Mouse (Mus musculus) heart, embryonic 16.5 days (tissue): ENCODE measurements around the gene Atp6v1a. TPM values are rescaled to one million over a fixed set of nuclear protein-coding genes. Genes with fewer than 3 reads are reported as not detected.

Source experiments
- ATAC-seq: fragments of 200-750 bp; cut with Nextera tagmentation; replicated peaks from 2 replicates; pipeline ENCODE4 v1.8.0; 2017; ENCODE audit warnings: moderate number of reproducible peaks; ENCODE audit not compliant: insufficient read depth, low FRiP score; ENCODE audit errors: extremely low read depth
- H3K27ac ChIP-seq: fragments of 300-500 bp; sonication (generic); 2 replicates; pipeline ENCODE4 v1.5.1; 2014; ENCODE audit warnings: mild to moderate bottlenecking, low read length, control low read depth, moderate library complexity
- H3K27me3 ChIP-seq: fragments of 300-500 bp; sonication (generic); 2 replicates; pipeline ENCODE4 v1.6.1; 2014; ENCODE audit warnings: low read length, mixed read lengths; ENCODE audit not compliant: control insufficient read depth, insufficient read depth
- H3K36me3 ChIP-seq: fragments of 300-500 bp; sonication (generic); 2 replicates; pipeline ENCODE4 v1.6.1; 2014; ENCODE audit not compliant: control insufficient read depth, insufficient read depth
- H3K4me1 ChIP-seq: fragments of 300-500 bp; sonication (generic); 2 replicates; pipeline ENCODE4 v1.6.1; 2014; ENCODE audit warnings: low read length, mixed read lengths; ENCODE audit not compliant: control insufficient read depth, insufficient read depth
- H3K4me2 ChIP-seq: fragments of 300-500 bp; sonication (generic); 2 replicates; pipeline ENCODE4 v1.6.1; 2014; ENCODE audit warnings: low read depth, mild to moderate bottlenecking, control low read depth, low read length
- H3K4me3 ChIP-seq: fragments of 300-500 bp; sonication (generic); 2 replicates; pipeline ENCODE4 v1.5.1; 2014; ENCODE audit warnings: mild to moderate bottlenecking, control low read depth, low read length
- H3K9ac ChIP-seq: fragments of 300-500 bp; sonication (generic); 2 replicates; pipeline ENCODE4 v1.6.1; 2014; ENCODE audit warnings: low read length, control low read depth
- H3K9me3 ChIP-seq: fragments of 300-500 bp; sonication (generic); replicated peaks from 2 replicates; pipeline ENCODE4 v1.6.1; 2016; ENCODE audit warnings: low read length; ENCODE audit not compliant: control insufficient read depth
- WGBS: fragments of 180-500 bp; shearing (Covaris S2); extraction: QIAGEN DNeasy Blood & Tissue Kit; methylation state at CpG from one replicate; pipeline ENCODE4 v1.1.7; 2014; 5-methylcytosine and 5-hydroxymethylcytosine counted together
- polyA plus RNA-seq: library from polyadenylated mRNA; unstranded; fragments of >200 nt; fragmentation: Nextera tagmentation; extraction: Ambion mirVana; gene quantifications from 2 replicates; pipeline ENCODE4 v1.2.1, GENCODE M21; 2015

The Atp6v1a gene
- polyA plus RNA-seq, 1 experiment from 2014 or later = 36.9 TPM

DNA sequence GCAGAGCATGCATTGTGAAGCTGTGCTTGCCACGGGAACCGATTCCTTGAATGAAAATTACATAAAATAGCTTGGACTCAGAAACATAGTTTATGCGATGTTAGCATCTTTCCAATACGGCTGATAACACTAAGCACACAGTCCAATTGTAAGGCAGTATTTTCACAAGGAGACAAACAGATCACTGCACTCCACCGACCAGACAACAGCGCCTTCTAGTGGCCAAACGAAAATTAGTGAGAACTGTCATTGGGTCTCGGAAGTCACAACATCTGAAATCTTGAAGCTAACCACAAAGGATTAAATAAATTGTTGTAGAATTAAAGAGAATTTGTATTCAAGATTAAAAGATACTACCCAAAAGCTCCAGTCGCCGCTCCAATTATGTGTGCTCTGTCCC, 80.8 kb downstream of the Atp6v1a start:
- no peak overlapping the region; the same call in 1 of the 2 replicates for H3K27ac ChIP-seq
- H3K9ac ChIP-seq = no peak overlapping the region
- H3K36me3 ChIP-seq = no peaks in the 10 kb centered on the region
- no peak for ATAC-seq
- H3K4me2 ChIP-seq = no peak overlapping the region
- H3K4me1 ChIP-seq = no peaks in the 10 kb centered on the region
- H3K4me3 ChIP-seq = no peak overlapping the region
- 19% methylated on average over 10 of the region's 10 CpGs for WGBS
- H3K9me3 ChIP-seq = no peaks in the 10 kb centered on the region
- H3K27me3 ChIP-seq = no peaks in the 10 kb centered on the region

GRCm38 (mm10) chr16:44055766-44056165, 83.7 kb downstream of the Atp6v1a start:
- no peak overlapping the region for H3K27ac ChIP-seq
- H3K4me2 ChIP-seq = no peak overlapping the region
- H3K4me1 ChIP-seq = no peaks in the 10 kb centered on the region
- H3K4me3 ChIP-seq = no peak overlapping the region
- no peak overlapping the region for H3K9ac ChIP-seq
- H3K36me3 ChIP-seq = no peaks in the 10 kb centered on the region
- ATAC-seq = no peak
- no peaks in the 10 kb centered on the region for H3K9me3 ChIP-seq
- WGBS = 69% methylated on average over 8 of the region's 8 CpGs
- no peaks in the 10 kb centered on the region for H3K27me3 ChIP-seq

GRCm38 (mm10) chr16:44053265-44053664, 86.2 kb downstream of the Atp6v1a start:
- WGBS = 72% methylated on average over 6 of the region's 6 CpGs
- no peak overlapping the region for H3K27ac ChIP-seq
- ATAC-seq = no peak

GRCm38 (mm10) chr16:44052390-44052789, 87.1 kb downstream of the Atp6v1a start:
- WGBS = 78% methylated on average over 6 of the region's 6 CpGs
- no peaks in the 10 kb centered on the region for H3K9me3 ChIP-seq
- H3K4me1 ChIP-seq = no peaks in the 10 kb centered on the region
- H3K4me3 ChIP-seq = no peak overlapping the region
- H3K9ac ChIP-seq = no peak overlapping the region
- no peak overlapping the region for H3K4me2 ChIP-seq
- H3K27ac ChIP-seq = no peak overlapping the region
- H3K36me3 ChIP-seq = no peaks in the 10 kb centered on the region
- no peaks in the 10 kb centered on the region for H3K27me3 ChIP-seq
- ATAC-seq = no peak

More at GRCm38 (mm10) chr16:44053265-44053664, 86.2 kb downstream of the Atp6v1a start:
- Histone ChIP-seq H3K4me1 (no peaks in the 10 kb centered on the region), H3K4me3 (no peak overlapping the region), H3K9me3 (no peaks in the 10 kb centered on the region), H3K27me3 (no peaks in the 10 kb centered on the region), H3K4me2 (no peak overlapping the region), H3K9ac (no peak overlapping the region), H3K36me3 (no peaks in the 10 kb centered on the region)

GRCm38 (mm10) chr16:44050139-44050538, 89.4 kb downstream of the Atp6v1a start:
- no peaks in the 10 kb centered on the region for H3K36me3 ChIP-seq
- no peak overlapping the region for H3K4me3 ChIP-seq
- H3K4me1 ChIP-seq = no peaks in the 10 kb centered on the region
- ATAC-seq = no peak
- H3K4me2 ChIP-seq = no peak overlapping the region
- no peak overlapping the region for H3K27ac ChIP-seq
- WGBS = 79% methylated on average over 5 of the region's 5 CpGs
- H3K9me3 ChIP-seq = no peaks in the 10 kb centered on the region
- H3K27me3 ChIP-seq = no peaks in the 10 kb centered on the region
- no peak overlapping the region for H3K9ac ChIP-seq

DNA sequence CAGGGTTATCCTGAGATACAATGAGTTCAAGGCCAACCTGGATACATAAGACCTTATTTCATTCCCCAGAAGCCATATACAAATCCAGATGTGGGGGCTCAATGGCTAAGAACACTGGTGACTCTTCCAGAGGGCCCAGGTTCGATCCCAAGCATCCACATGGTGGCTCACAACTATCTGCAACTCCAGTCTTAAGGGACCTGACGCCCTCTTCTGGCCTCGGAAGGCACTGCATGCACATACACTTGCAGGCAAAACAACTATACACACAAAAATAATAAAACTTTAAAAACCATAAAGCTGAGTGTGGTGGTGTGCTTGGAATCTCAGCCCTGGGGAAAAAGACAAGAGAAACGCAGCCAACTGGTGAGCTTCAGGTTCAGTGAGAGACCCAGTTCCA, 100.4 kb downstream of the Atp6v1a start:
- H3K9me3 ChIP-seq = no peaks in the 10 kb centered on the region
- no peak overlapping the region for H3K27ac ChIP-seq
- no peak overlapping the region for H3K4me2 ChIP-seq
- H3K4me3 ChIP-seq = no peak overlapping the region
- H3K27me3 ChIP-seq = no peaks in the 10 kb centered on the region
- H3K36me3 ChIP-seq = no peaks in the 10 kb centered on the region
- WGBS = 80% methylated on average over 4 of the region's 4 CpGs
- no peaks in the 10 kb centered on the region for H3K4me1 ChIP-seq
- no peak overlapping the region for H3K9ac ChIP-seq
- no peak for ATAC-seq

Other genes with a start within 250 kb of the Atp6v1a start
- 7.4 and 8.8 TPM in 2 replicates for gene Ccdc191, start 249.9 kb downstream of the Atp6v1a start, polyA plus RNA-seq
- gene Qtrt2, start 212.9 kb downstream of the Atp6v1a start, polyA plus RNA-seq = 11.3 and 13.6 TPM in 2 replicates
- 1.1 and 1.3 TPM in 2 replicates for gene Zdhhc23, start 159.9 kb downstream of the Atp6v1a start, polyA plus RNA-seq
- gene Gramd1c, start 76.4 kb downstream of the Atp6v1a start, polyA plus RNA-seq = 3.9 and 4.7 TPM in 2 replicates
- gene Naa50, start 125 bp upstream of the Atp6v1a start, polyA plus RNA-seq = 73.5 and 79.2 TPM in 2 replicates
- 1.9 and 2.0 TPM in 2 replicates for gene Usf3, start 33.5 kb upstream of the Atp6v1a start, polyA plus RNA-seq
- 0.64 and 0.80 TPM in 2 replicates for gene Sidt1, start 193.5 kb upstream of the Atp6v1a start, polyA plus RNA-seq
- 19.1 and 21.8 TPM in 2 replicates for gene Spice1, start 207.4 kb upstream of the Atp6v1a start, polyA plus RNA-seq